Mouse (Mus musculus) gastrocnemius, postnatal 10 days (tissue): ENCODE measurements around the gene St3gal5. TPM values are rescaled to one million over a fixed set of nuclear protein-coding genes. Genes with fewer than 3 reads are reported as not detected.
A peak's percentile ranks its signal among the peaks of the same experiment; 100 is the strongest.

Experiments
- DNase-seq: peaks from one replicate; pipeline ENCODE4 v3.0.0; 2021; ENCODE audit warnings: mixed read lengths
- total RNA-seq, 2 experiments: library from RNA; stranded (reverse); gene quantifications; 2 replicates each; pipeline ENCODE4 v1.2.3; 2021

St3gal5 gene
- total RNA-seq, 2 experiments from 2014 or later, result 84.7 to 105 TPM

GRCm38 (mm10) chr6:72162155-72162890, 64.9 kb downstream of the St3gal5 start:
- DNase-seq, result no peak

- DNase-seq, result peak; percentile 89
Measured at GRCm38 (mm10) chr6:72164321-72165275, 67.2 kb downstream of the St3gal5 start.

- no peak for DNase-seq
Measured at GRCm38 (mm10) chr6:72165907-72166306, 68.5 kb downstream of the St3gal5 start.

GRCm38 (mm10) chr6:72171391-72171790, 74.0 kb downstream of the St3gal5 start:
- no peak for DNase-seq

DNA sequence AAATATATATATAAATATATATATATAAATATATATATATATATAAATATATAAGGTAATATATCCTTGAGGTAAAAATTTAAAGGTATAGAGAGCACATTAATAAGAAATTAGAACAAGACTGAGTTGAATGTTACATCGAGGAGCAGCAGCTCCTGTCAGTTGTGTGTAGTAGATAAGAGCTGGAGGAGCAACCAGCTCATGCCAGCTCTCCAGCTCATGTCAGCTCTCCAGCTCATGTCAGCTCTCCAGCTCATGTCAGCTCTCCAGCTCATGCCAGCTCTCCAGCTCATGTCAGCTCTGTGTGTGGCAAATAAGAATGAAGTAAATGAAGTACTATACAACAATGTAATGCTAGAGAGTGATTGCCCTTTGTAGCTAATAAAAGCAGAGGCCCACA, 76.0 kb downstream of the St3gal5 start:
- no peak for DNase-seq

- DNase-seq, result no peak
Measured at GRCm38 (mm10) chr6:72175419-72175818, 78.0 kb downstream of the St3gal5 start.

GRCm38 (mm10) chr6:72176004-72176403, 78.6 kb downstream of the St3gal5 start:
- DNase-seq, result no peak

GRCm38 (mm10) chr6:72177417-72177816, 80.0 kb downstream of the St3gal5 start:
- DNase-seq, result no peak

GRCm38 (mm10) chr6:72179006-72179405, 81.6 kb downstream of the St3gal5 start:
- DNase-seq, result no peak

DNA sequence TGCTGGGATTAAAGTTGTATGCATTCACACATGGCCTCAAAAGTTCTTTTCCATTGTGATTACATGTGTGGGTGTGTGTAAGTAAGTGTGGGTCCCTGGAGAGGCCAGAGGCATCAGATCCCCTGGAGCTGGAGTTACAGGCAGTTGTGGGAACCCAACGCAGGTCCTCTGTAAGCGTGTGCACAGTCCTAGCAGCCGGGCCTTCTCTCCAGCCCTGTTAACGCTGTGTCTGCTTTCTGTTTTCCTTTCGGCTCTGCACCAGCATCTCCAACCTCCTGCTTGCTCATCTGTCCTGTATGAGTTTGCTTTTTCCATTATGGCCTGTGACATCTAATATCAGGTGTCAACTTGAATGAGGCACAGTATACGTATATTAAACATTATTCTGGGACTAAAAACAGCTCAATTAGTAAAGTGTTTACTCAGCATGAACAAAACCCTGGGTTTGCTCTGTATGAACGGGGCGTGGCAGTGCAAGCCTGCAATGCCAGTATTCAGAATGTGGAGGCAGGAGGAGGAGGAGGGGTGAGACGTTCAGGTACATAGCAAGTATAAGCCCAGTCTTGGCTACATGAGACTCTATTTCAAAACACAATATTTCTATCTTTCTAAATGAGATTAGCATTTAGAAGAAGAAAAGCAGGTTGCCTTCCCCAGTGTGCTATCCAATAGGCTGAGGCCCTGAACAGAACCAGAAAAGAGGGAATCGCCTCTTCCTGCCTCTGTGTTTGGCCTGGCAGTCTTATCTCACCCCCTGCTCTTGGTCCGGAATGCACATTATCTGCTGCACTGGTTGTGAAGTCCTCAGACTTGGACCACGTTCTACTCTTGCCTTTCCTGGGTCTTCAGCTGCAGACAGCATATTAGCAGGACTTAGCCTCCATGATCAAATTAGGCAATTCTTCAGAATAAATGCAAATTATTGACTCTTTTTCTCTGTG, 82.4 kb downstream of the St3gal5 start:
- no peak for DNase-seq

GRCm38 (mm10) chr6:72184576-72184975, 87.2 kb downstream of the St3gal5 start:
- no peak for DNase-seq

DNA sequence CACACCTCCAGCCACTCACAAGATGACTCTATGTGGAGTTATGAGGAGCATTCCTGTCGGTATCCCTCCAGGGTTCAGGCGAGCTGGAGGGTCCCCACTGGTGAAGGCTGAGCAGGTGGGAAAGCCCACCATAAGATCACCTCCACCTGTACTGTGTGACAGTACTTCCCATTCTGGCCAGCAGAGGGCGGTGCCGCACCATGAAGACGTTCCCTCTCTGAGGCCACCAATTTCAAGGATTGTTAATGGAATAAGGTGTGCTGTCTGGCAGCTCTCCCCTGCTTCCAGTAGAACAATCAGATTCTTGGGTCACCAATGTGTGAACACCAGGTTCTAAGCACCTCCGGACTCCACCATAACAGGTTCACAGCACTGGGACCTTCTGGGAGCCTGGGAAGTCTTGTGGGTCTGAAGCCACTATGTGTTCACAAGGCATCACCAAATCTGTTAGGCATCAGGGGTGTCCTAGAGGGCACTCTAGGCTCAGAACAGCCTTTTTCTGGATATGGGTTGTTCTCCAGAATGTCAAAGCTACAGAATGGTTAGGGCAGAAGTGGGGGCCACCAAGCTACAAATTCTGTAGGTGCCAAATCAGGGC, 88.6 kb downstream of the St3gal5 start:
- peak; percentile 88 for DNase-seq

DNA sequence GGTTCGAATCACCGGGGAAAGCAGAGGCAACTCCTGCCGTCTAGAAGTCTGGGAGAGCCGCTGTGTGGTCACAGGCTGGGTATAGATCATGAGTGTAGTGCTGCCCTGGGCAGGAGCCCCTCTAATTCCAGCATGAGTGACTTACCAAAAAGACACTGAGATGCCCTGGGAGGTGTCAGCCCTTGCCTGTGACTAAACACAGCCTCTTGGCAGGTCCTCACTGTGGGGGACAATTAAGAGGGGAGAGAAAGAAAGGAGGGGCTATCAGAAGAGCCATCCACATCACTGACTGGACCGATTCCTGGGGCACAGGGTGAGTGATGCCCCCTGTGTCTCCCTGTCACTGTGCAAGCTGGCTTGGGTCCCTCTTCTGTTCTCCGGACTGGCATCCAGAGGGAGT, 89.4 kb downstream of the St3gal5 start:
- DNase-seq, result no peak

- peak; percentile 59 for DNase-seq
Measured at GRCm38 (mm10) chr6:72189061-72189863, 91.9 kb downstream of the St3gal5 start.

GRCm38 (mm10) chr6:72190120-72190519, 92.7 kb downstream of the St3gal5 start:
- no peak for DNase-seq

GRCm38 (mm10) chr6:72190577-72190976, 93.2 kb downstream of the St3gal5 start:
- DNase-seq, result no peak

GRCm38 (mm10) chr6:72196660-72197059, 99.3 kb downstream of the St3gal5 start:
- DNase-seq, result no peak

DNA sequence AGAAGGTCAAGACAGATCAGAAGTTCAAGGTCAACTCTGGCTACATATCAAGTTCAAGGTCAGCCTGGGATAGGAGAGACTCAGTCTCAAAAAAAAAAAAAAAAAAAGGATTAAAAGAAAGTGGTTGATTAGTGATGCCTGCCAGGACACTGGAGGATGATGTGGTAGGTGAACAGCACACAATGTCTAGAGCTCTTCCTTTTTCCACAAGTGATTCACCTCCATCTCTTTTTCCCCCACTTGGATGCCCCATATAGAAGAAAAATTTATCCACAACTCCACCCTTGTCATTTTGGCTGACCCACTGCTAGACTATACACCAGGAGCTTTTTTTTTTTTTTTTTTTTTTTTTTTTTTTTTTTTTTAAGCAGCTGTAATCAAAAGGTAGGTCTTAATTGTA, 100.1 kb downstream of the St3gal5 start:
- DNase-seq, result no peak

- DNase-seq, result no peak
Measured at GRCm38 (mm10) chr6:72200595-72201256, 103.3 kb downstream of the St3gal5 start.

DNA sequence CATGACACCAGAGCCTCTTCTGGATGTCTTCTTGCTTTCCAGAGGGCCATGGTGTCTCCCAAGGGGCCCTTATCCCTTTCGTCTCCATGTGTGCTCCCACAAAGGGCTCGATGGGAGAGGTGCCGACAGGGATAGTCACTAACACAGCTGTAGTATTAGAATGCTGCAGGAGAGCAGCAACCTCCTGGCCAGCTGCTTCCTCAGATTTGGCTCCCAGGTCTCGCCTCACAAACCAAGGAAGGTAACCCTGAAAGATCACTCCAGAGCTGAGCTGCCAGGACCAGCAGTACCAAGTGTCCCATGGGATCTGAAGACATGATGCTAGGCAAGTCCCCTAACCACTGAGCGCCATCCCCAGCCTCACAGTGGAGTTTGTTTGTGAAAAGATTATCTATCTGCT, 105.3 kb downstream of the St3gal5 start:
- DNase-seq, result no peak
